In genomic region chr4:150581931-150582723, GRCm38 (mm10) we compare ENCODE assay signal across 10 mouse cellular contexts.
DNase-seq lines count a peak whose midpoint lies in the region; ATAC-seq and TF ChIP-seq lines count a peak whose summit lies in the region.
"Had no signal": no experiment of that assay in that cellular context is flagged by ENCODE, and none has a peak within 500 bp of the region (broad histone marks: within the 10 kb centered on the region; RNA-seq: fewer than 3 reads in every experiment).

No protein-coding gene starts in this region.

- peak overlapping the region; percentile 68 for H3K27ac ChIP-seq in heart, adult 2 months
- peak overlapping the region; percentile 96 for H3K27ac ChIP-seq in lung, embryonic 16.5 days (ENCODE audit: low read length)
- peak overlapping the region; percentile 82 for H3K27ac ChIP-seq in hindbrain, embryonic 14.5 days
- peak overlapping the region; percentile 89 for H3K27ac ChIP-seq in olfactory bulb, adult 2 months (ENCODE audit: insufficient read depth, low read depth, low read length)

- H3K9me3 ChIP-seq in lung, embryonic 16.5 days (ENCODE audit: control insufficient read depth, low read length): no peaks in the 10 kb centered on the region
- no peaks in the 10 kb centered on the region for H3K9me3 ChIP-seq in hindbrain, embryonic 14.5 days (ENCODE audit: control insufficient read depth, low read length)

- peaks cover 14% of the 10 kb centered on the region for H3K79me2 ChIP-seq in heart, adult 2 months (replicated peaks; ENCODE audit: control insufficient read depth, insufficient read depth, low read length)

- H3K4me3 ChIP-seq in heart, adult 2 months: no peak overlapping the region
- no peak overlapping the region for H3K4me3 ChIP-seq in lung, embryonic 16.5 days (ENCODE audit: low read length)
- no peak overlapping the region for H3K4me3 ChIP-seq in lung, adult 2 months (replicated peaks; ENCODE audit: extremely low read depth, low read depth, low read length)
- no peak overlapping the region for H3K4me3 ChIP-seq in hindbrain, embryonic 14.5 days (replicated peaks; ENCODE audit: low read length)
- no peak overlapping the region for H3K4me3 ChIP-seq in olfactory bulb, adult 2 months (ENCODE audit: insufficient read depth, low read depth, low read length)

- no peak for TF ChIP-seq POLR2A in heart, adult 2 months (IDR thresholded peaks at IDR 0.05; ENCODE audit: insufficient read depth, low read depth, low read length)
- no peak for TF ChIP-seq POLR2A in lung, adult 2 months (IDR thresholded peaks at IDR 0.05; ENCODE audit: borderline replicate concordance, extremely low read depth, low read depth, low read length)
- no peak for TF ChIP-seq POLR2A in olfactory bulb, adult 2 months (IDR thresholded peaks at IDR 0.05; ENCODE audit: insufficient read depth, low read depth, low read length)

- DNase-seq in heart, adult 2 months: no peak
- DNase-seq in heart, postnatal 10 days: no peak
- DNase-seq in lung, adult 2 months: no peak
- no peak for DNase-seq in hindbrain, embryonic 14.5 days (ENCODE audit: low spot score)
- no peak for DNase-seq in right cerebral cortex, postnatal 10 days (ENCODE audit: low spot score in 2 of 2)
- no peak for DNase-seq in gastrocnemius, postnatal 14 days
- DNase-seq: cerebellum, adult 11 months had no signal

- H3K4me2 ChIP-seq in lung, embryonic 16.5 days (ENCODE audit: low read depth, low read length): no peak overlapping the region
- no peak overlapping the region for H3K4me2 ChIP-seq in hindbrain, embryonic 14.5 days (replicated peaks)

- H3K4me1 ChIP-seq in heart, adult 2 months (ENCODE audit: control insufficient read depth, insufficient read depth, low read length): peaks cover 38% of the 10 kb centered on the region
- H3K4me1 ChIP-seq in lung, embryonic 16.5 days (replicated peaks; ENCODE audit: control insufficient read depth, insufficient read depth, low read length): peaks cover 46% of the 10 kb centered on the region
- H3K4me1 ChIP-seq in lung, adult 2 months (ENCODE audit: control insufficient read depth, insufficient read depth, low read length): peaks cover 43% of the 10 kb centered on the region
- H3K4me1 ChIP-seq in hindbrain, embryonic 14.5 days (replicated peaks; ENCODE audit: control insufficient read depth, insufficient read depth, low read length): peaks cover 43% of the 10 kb centered on the region
- H3K4me1 ChIP-seq in olfactory bulb, adult 2 months (ENCODE audit: control insufficient read depth, insufficient read depth, low read length): peaks cover 23% of the 10 kb centered on the region

- no peak for TF ChIP-seq EP300 in heart, adult 2 months (IDR thresholded peaks at IDR 0.05; ENCODE audit: insufficient read depth, low read depth, low read length)

- H3K9ac ChIP-seq in heart, adult 2 months (ENCODE audit: low read depth, low read length): peak overlapping the region; percentile 47
- H3K9ac ChIP-seq in lung, embryonic 16.5 days (ENCODE audit: low read length): 0 out of 2 replicates have a peak overlapping the region, but pooled peaks have one; percentile 17
- no peak overlapping the region for H3K9ac ChIP-seq in hindbrain, embryonic 14.5 days

- H3K36me3 ChIP-seq in heart, adult 2 months (ENCODE audit: control insufficient read depth, insufficient read depth, low read length): peaks cover 30% of the 10 kb centered on the region
- no peaks in the 10 kb centered on the region for H3K36me3 ChIP-seq in lung, embryonic 16.5 days (ENCODE audit: control insufficient read depth, insufficient read depth, low read length)
- no peaks in the 10 kb centered on the region for H3K36me3 ChIP-seq in hindbrain, embryonic 14.5 days (replicated peaks; ENCODE audit: control insufficient read depth, insufficient read depth)

- ATAC-seq in lung, embryonic 16.5 days (ENCODE audit: low read depth): no peak
- no peak for ATAC-seq in hindbrain, embryonic 14.5 days (ENCODE audit: low FRiP score)

- no peak for TF ChIP-seq CTCF in heart, adult 2 months (IDR thresholded peaks at IDR 0.05)
- no peak for TF ChIP-seq CTCF in lung, adult 2 months (IDR thresholded peaks at IDR 0.05; ENCODE audit: insufficient read depth, low read length)
- no peak for TF ChIP-seq CTCF in olfactory bulb, adult 2 months (IDR thresholded peaks at IDR 0.05; ENCODE audit: insufficient read depth, low read depth, low read length)

- 41% methylated on average over 10 of the region's 10 CpGs for WGBS in heart, adult 2 months
- 52% methylated on average over 10 of the region's 10 CpGs for WGBS in lung, embryonic 16.5 days
- 42% methylated on average over 10 of the region's 10 CpGs for WGBS in lung, adult 2 months
- 74% methylated on average over 10 of the region's 10 CpGs for WGBS in hindbrain, embryonic 14.5 days
- 33% methylated on average over 10 of the region's 10 CpGs for WGBS in olfactory bulb, adult 2 months

- intact Hi-C loops in heart, adult 2 months (cut with DNase I): no loop called here
- intact Hi-C loops in heart, postnatal 10 days (cut with DNase I): no loop called here
- intact Hi-C loops in gastrocnemius, postnatal 14 days (cut with DNase I; ENCODE audit: low total_unique reads): no loop called here

- H3K27me3 ChIP-seq in heart, adult 2 months (ENCODE audit: control insufficient read depth, insufficient read depth, low read length): no peaks in the 10 kb centered on the region
- no peaks in the 10 kb centered on the region for H3K27me3 ChIP-seq in lung, embryonic 16.5 days (ENCODE audit: control insufficient read depth, insufficient read depth, low read depth, low read length)
- H3K27me3 ChIP-seq in hindbrain, embryonic 14.5 days (ENCODE audit: control insufficient read depth, insufficient read depth, low read length): no peaks in the 10 kb centered on the region
- H3K27me3 ChIP-seq: CH12.LX had no signal
